Mouse (Mus musculus): ENCODE results near the gene Ambra1. TPM values are rescaled to one million over a fixed set of nuclear protein-coding genes. Genes with fewer than 3 reads are reported as not detected.

Gene Ambra1
- polyA plus RNA-seq, 1 experiment = 14.3 TPM

DNA sequence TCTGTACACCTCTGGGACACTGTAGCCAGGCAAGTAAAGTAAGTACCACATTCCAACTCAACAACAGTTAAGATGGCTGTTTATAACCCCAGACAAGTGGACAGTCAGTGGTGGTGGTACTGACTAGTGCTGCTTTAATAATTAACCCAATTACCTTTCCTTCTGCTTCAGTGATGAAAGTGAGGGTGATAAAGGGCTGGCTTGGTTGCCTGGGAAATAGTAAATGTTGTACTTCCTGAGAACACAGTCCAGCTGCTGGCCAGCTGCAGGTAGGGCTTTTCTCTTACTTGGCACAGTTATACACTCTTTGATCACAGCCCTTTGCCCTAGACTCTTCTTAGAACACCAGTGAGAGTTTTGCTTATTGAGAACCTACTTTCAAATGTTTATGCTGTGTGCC is 102.3 kb downstream of the Ambra1 start:
- no peaks in the 10 kb centered on the region for H3K27me3 ChIP-seq (ENCODE audit: control insufficient read depth, insufficient read depth, insufficient read length)
- H3ac ChIP-seq (ENCODE audit: control insufficient read depth, insufficient read length, low read depth) = no peak overlapping the region
- H3K79me3 ChIP-seq (ENCODE audit: low read depth) = no peaks in the 10 kb centered on the region
- no peak overlapping the region for H3K4me3 ChIP-seq (ENCODE audit: insufficient read depth, poor library complexity, severe bottlenecking)
- peaks cover 6% of the 10 kb centered on the region for H3K36me3 ChIP-seq (ENCODE audit: control insufficient read depth, insufficient read depth)
- no peaks in the 10 kb centered on the region for H3K79me2 ChIP-seq (ENCODE audit: control insufficient read depth, insufficient read depth)
- TF ChIP-seq MYOD1 (IDR thresholded peaks at IDR 0.05; ENCODE audit: control insufficient read depth, insufficient read length, low read depth) (no peak), USF1 (IDR thresholded peaks at IDR 0.05; ENCODE audit: low read depth) (no peak), FOSL1 (IDR thresholded peaks at IDR 0.05; ENCODE audit: insufficient read depth, low read length, poor library complexity, severe bottlenecking) (no peak), CEBPB (IDR thresholded peaks at IDR 0.05; ENCODE audit: low read depth) (no peak), CTCF (IDR thresholded peaks at IDR 0.05; ENCODE audit: control insufficient read depth, insufficient read depth, insufficient read length) (no peak), MYOG (IDR thresholded peaks at IDR 0.05; ENCODE audit: control insufficient read depth, extremely low read depth, insufficient read length) (no peak), MAX (IDR thresholded peaks at IDR 0.05) (no peak)

DNA sequence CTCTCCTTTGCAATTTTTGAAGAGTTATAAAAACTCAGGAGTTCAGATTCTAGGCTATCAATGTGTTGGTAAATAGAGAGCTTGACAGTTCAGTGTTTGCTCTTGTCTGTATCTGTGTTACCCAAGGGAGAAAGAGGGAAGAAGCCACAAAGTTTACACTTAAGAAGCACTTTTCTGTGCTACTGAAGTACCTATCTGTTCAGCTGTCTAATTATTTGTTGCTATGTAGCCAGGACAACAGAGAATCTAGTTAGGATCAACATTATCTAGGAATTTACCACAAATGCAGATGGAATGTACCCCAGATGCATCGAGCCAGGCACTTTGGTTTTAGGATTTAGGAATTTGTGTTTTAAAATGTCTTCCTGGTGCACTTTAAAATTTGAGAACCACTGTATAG is 104.3 kb downstream of the Ambra1 start:
- no peak for TF ChIP-seq MYOG (IDR thresholded peaks at IDR 0.05; ENCODE audit: control insufficient read depth, extremely low read depth, insufficient read length)
- no peak for TF ChIP-seq CEBPB (IDR thresholded peaks at IDR 0.05; ENCODE audit: low read depth)
- TF ChIP-seq MYOD1 (IDR thresholded peaks at IDR 0.05; ENCODE audit: control insufficient read depth, insufficient read length, low read depth) = no peak
- no peak for TF ChIP-seq CTCF (IDR thresholded peaks at IDR 0.05; ENCODE audit: control insufficient read depth, insufficient read depth, insufficient read length)
- TF ChIP-seq MAX (IDR thresholded peaks at IDR 0.05) = no peak
- TF ChIP-seq USF1 (IDR thresholded peaks at IDR 0.05; ENCODE audit: low read depth) = no peak
- no peaks in the 10 kb centered on the region for H3K79me3 ChIP-seq (ENCODE audit: low read depth)
- H3ac ChIP-seq (ENCODE audit: control insufficient read depth, insufficient read length, low read depth) = no peak overlapping the region
- H3K79me2 ChIP-seq (ENCODE audit: control insufficient read depth, insufficient read depth) = no peaks in the 10 kb centered on the region
- H3K27me3 ChIP-seq (ENCODE audit: control insufficient read depth, insufficient read depth, insufficient read length) = no peaks in the 10 kb centered on the region
- peaks cover 4% of the 10 kb centered on the region for H3K36me3 ChIP-seq (ENCODE audit: control insufficient read depth, insufficient read depth)
- no peak overlapping the region for H3K4me3 ChIP-seq (ENCODE audit: insufficient read depth, poor library complexity, severe bottlenecking)

DNA sequence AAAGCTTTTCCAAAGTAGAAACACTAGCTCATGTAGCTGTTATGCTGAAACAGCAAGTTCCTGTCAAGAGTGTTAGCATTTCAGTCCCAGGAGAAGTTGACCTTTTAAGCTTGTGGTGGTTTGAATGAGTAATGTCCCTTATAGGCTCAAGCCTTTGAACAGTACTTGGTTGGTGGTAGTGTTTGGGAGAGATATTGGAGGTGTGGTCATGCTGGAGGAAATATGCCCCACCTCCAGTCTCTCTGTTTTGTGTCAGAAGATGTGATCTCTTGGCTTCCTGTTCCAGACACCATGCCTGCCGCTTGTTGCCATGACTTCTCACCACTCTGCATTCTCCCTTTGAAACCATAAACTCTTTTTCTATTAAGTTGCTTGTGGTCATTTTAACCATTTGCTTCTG is 105.1 kb downstream of the Ambra1 start:
- Histone ChIP-seq H3K4me3 (ENCODE audit: insufficient read depth, poor library complexity, severe bottlenecking) (no peak overlapping the region), H3ac (ENCODE audit: control insufficient read depth, insufficient read length, low read depth) (no peak overlapping the region), H3K79me2 (ENCODE audit: control insufficient read depth, insufficient read depth) (no peaks in the 10 kb centered on the region), H3K79me3 (ENCODE audit: low read depth) (no peaks in the 10 kb centered on the region), H3K27me3 (ENCODE audit: control insufficient read depth, insufficient read depth, insufficient read length) (no peaks in the 10 kb centered on the region), H3K36me3 (ENCODE audit: control insufficient read depth, insufficient read depth) (no peaks in the 10 kb centered on the region)
- no peak for TF ChIP-seq MYOD1 (IDR thresholded peaks at IDR 0.05; ENCODE audit: control insufficient read depth, insufficient read length, low read depth)

DNA sequence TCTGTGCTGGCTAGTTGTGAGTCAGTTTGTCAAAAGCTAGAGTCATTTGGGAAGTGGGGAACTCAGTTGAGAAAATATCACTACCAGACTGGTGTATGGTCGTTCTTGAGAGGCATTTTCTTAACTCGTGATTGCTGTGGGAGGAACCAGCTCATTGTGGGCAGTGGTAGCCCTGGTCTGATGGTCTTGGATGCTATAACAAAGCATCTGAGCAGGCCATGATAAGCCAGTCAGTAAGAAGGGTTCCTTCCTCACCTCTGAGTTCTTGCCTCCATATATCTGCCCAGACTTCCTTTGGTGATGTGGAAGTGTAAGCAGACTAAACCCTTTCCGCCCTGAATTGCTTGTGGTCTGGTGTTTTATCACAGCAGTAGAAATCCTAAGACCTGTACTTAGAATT is 105.7 kb downstream of the Ambra1 start:
- H3K36me3 ChIP-seq (ENCODE audit: control insufficient read depth, insufficient read depth) = no peaks in the 10 kb centered on the region
- H3ac ChIP-seq (ENCODE audit: control insufficient read depth, insufficient read length, low read depth) = no peak overlapping the region
- no peak for TF ChIP-seq CTCF (IDR thresholded peaks at IDR 0.05; ENCODE audit: control insufficient read depth, insufficient read depth, insufficient read length)
- no peak for TF ChIP-seq MYOG (IDR thresholded peaks at IDR 0.05; ENCODE audit: control insufficient read depth, extremely low read depth, insufficient read length)
- TF ChIP-seq MAX (IDR thresholded peaks at IDR 0.05) = no peak
- no peak for TF ChIP-seq CEBPB (IDR thresholded peaks at IDR 0.05; ENCODE audit: low read depth)
- no peak for TF ChIP-seq MYOD1 (IDR thresholded peaks at IDR 0.05; ENCODE audit: control insufficient read depth, insufficient read length, low read depth)
- no peak for TF ChIP-seq FOSL1 (IDR thresholded peaks at IDR 0.05; ENCODE audit: insufficient read depth, low read length, poor library complexity, severe bottlenecking)
- no peak for TF ChIP-seq USF1 (IDR thresholded peaks at IDR 0.05; ENCODE audit: low read depth)

DNA sequence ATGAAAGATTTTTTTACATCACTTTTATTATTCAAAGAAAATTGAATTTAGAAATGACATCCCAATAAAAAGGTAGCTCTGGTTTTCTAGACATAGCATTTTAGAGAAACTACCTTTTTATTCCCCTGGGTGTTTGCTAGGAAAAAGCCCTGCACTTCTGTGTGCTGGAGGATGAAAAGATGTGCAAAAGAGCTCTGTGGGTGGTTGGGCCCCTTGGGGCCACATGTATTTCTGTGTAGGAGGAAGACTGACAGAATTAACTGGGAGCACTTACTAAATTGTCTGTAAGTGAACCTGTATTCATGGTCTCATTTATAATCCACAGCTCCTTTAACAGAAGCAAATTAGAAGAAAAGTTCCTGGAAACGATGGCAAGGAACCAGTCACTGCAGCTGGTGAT is 114.2 kb downstream of the Ambra1 start:
- Histone ChIP-seq H3K79me3 (ENCODE audit: low read depth) (no peaks in the 10 kb centered on the region), H3K79me2 (ENCODE audit: control insufficient read depth, insufficient read depth) (no peaks in the 10 kb centered on the region), H3K27me3 (ENCODE audit: control insufficient read depth, insufficient read depth, insufficient read length) (no peaks in the 10 kb centered on the region), H3K36me3 (ENCODE audit: control insufficient read depth, insufficient read depth) (no peaks in the 10 kb centered on the region), H3K4me3 (ENCODE audit: insufficient read depth, poor library complexity, severe bottlenecking) (no peak overlapping the region), H3ac (ENCODE audit: control insufficient read depth, insufficient read length, low read depth) (no peak overlapping the region)
- no peak for TF ChIP-seq CEBPB (IDR thresholded peaks at IDR 0.05; ENCODE audit: low read depth)

More for the DNA sequence above, 105.7 kb downstream of the Ambra1 start:
- Histone ChIP-seq H3K79me2 (ENCODE audit: control insufficient read depth, insufficient read depth) (no peaks in the 10 kb centered on the region), H3K4me3 (ENCODE audit: insufficient read depth, poor library complexity, severe bottlenecking) (no peak overlapping the region), H3K27me3 (ENCODE audit: control insufficient read depth, insufficient read depth, insufficient read length) (no peaks in the 10 kb centered on the region), H3K79me3 (ENCODE audit: low read depth) (no peaks in the 10 kb centered on the region)

DNA sequence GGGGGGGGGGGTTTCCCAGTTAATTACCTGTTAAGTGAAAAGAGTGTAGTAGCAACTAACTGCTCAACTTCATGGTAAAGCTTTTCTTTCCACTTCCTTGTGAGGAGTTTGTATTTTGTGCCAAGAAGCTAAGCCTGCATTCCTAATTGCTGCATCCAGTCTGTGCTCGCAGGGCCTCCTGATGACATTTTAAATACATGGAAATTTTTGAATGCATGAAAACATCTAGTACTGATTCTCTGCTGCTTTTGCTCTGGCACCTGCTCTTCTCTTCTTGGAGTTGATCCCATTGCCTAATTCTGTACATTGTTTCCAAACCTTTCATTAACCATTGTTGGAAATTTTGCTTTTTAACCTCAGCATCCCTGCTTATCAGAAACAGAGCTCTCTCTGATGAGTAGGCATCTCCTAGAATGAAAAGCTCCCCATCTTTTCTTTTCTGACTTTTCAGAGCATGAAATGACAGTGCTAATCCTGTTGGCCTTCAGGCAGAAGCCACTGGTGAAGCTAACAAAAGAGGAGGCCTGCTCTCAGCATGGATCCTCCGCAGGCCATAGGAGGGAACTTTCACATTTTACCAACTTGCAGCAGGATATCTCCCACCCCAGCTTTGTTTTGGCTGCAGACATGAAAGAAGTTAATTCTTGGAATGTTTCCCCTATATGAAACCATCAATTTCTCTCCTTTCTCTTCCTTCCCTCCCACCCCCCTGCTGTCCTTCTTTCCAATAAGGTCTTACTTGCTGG is 122.7 kb downstream of the Ambra1 start:
- no peaks in the 10 kb centered on the region for H3K79me2 ChIP-seq (ENCODE audit: control insufficient read depth, insufficient read depth)
- TF ChIP-seq CEBPB (IDR thresholded peaks at IDR 0.05; ENCODE audit: low read depth) = no peak
- TF ChIP-seq USF1 (IDR thresholded peaks at IDR 0.05; ENCODE audit: low read depth) = no peak
- no peak for TF ChIP-seq MAX (IDR thresholded peaks at IDR 0.05)
- no peak for TF ChIP-seq CTCF (IDR thresholded peaks at IDR 0.05; ENCODE audit: control insufficient read depth, insufficient read depth, insufficient read length)
- TF ChIP-seq MYOD1 (IDR thresholded peaks at IDR 0.05; ENCODE audit: control insufficient read depth, insufficient read length, low read depth) = no peak
- no peak for TF ChIP-seq MYOG (IDR thresholded peaks at IDR 0.05; ENCODE audit: control insufficient read depth, extremely low read depth, insufficient read length)
- TF ChIP-seq FOSL1 (IDR thresholded peaks at IDR 0.05; ENCODE audit: insufficient read depth, low read length, poor library complexity, severe bottlenecking) = no peak
- H3ac ChIP-seq (ENCODE audit: control insufficient read depth, insufficient read length, low read depth) = no peak overlapping the region
- H3K4me3 ChIP-seq (ENCODE audit: insufficient read depth, poor library complexity, severe bottlenecking) = no peak overlapping the region
- H3K36me3 ChIP-seq (ENCODE audit: control insufficient read depth, insufficient read depth) = no peaks in the 10 kb centered on the region
- no peaks in the 10 kb centered on the region for H3K79me3 ChIP-seq (ENCODE audit: low read depth)
- no peaks in the 10 kb centered on the region for H3K27me3 ChIP-seq (ENCODE audit: control insufficient read depth, insufficient read depth, insufficient read length)

Measured in C2C12 (cell line).